Mouse (Mus musculus): ENCODE results near the gene Nifk.

The Nifk gene

GRCm38 (mm10) chr1:118321661-118322201 lies at the start of gene Nifk:
Gene Nifk (plus strand): TSS chr1:118321839.
- peak; percentile 84 to 93 for DNase-seq (ENCODE audit: low spot score in 2 of 2)

GRCm38 (mm10) chr1:118275139-118275538 lies 46.5 kb upstream of the Nifk start:
- DNase-seq (ENCODE audit: low spot score in 2 of 2) = no peak

GRCm38 (mm10) chr1:118292291-118292690 lies 29.3 kb upstream of the Nifk start:
- no peak for DNase-seq (ENCODE audit: low spot score in 2 of 2)

- DNase-seq (ENCODE audit: low spot score in 2 of 2) = no peak
Observed at GRCm38 (mm10) chr1:118294192-118294591, 27.4 kb upstream of the Nifk start.

GRCm38 (mm10) chr1:118294826-118295225 lies 26.8 kb upstream of the Nifk start:
- no peak for DNase-seq (ENCODE audit: low spot score in 2 of 2)

GRCm38 (mm10) chr1:118296673-118297072 lies 25.0 kb upstream of the Nifk start:
- no peak for DNase-seq (ENCODE audit: low spot score in 2 of 2)

- DNase-seq (ENCODE audit: low spot score in 2 of 2) = no peak
Observed at GRCm38 (mm10) chr1:118297719-118298118, 23.9 kb upstream of the Nifk start.

GRCm38 (mm10) chr1:118310780-118311621 lies 10.6 kb upstream of the Nifk start:
- peak; percentile 90 to 91 for DNase-seq (ENCODE audit: low spot score in 2 of 2)

GRCm38 (mm10) chr1:118311622-118312326 lies 9.9 kb upstream of the Nifk start, which contains the start of gene Tsn:
Gene Tsn (minus strand): TSS chr1:118311739.
- DNase-seq (ENCODE audit: low spot score in 2 of 2) = peak in 1 of 2 experiments; percentile 15

GRCm38 (mm10) chr1:118320696-118321095 lies 943 bp upstream of the Nifk start:
- peak; percentile 29 to 71 for DNase-seq (ENCODE audit: low spot score in 2 of 2)

GRCm38 (mm10) chr1:118334749-118335713 lies 13.4 kb downstream of the Nifk start:
- no peak for DNase-seq (ENCODE audit: low spot score in 2 of 2)

- DNase-seq (ENCODE audit: low spot score in 2 of 2) = no peak
Observed at GRCm38 (mm10) chr1:118335847-118336246, 14.2 kb downstream of the Nifk start.

GRCm38 (mm10) chr1:118337921-118338320 lies 16.3 kb downstream of the Nifk start:
- no peak for DNase-seq (ENCODE audit: low spot score in 2 of 2)

GRCm38 (mm10) chr1:118343649-118344435 lies 22.2 kb downstream of the Nifk start:
- DNase-seq (ENCODE audit: low spot score in 2 of 2) = no peak

GRCm38 (mm10) chr1:118349922-118350321 lies 28.3 kb downstream of the Nifk start:
- no peak for DNase-seq (ENCODE audit: low spot score in 2 of 2)

- no peak for DNase-seq (ENCODE audit: low spot score in 2 of 2)
Observed at GRCm38 (mm10) chr1:118359071-118359761, 37.6 kb downstream of the Nifk start.

GRCm38 (mm10) chr1:118367970-118368369 lies 46.3 kb downstream of the Nifk start:
- peak in 1 of 2 experiments; percentile 15 for DNase-seq (ENCODE audit: low spot score in 2 of 2)

- no peak for DNase-seq (ENCODE audit: low spot score in 2 of 2)
Observed at GRCm38 (mm10) chr1:118368721-118369461, 47.3 kb downstream of the Nifk start.

GRCm38 (mm10) chr1:118377784-118378183 lies 56.1 kb downstream of the Nifk start:
- no peak for DNase-seq (ENCODE audit: low spot score in 2 of 2)
